Mouse (Mus musculus) forebrain, embryonic 14.5 days (tissue): Measurements from ENCODE around the gene Fam181a. TPM values are rescaled to one million over a fixed set of nuclear protein-coding genes. Genes with fewer than 3 reads are reported as not detected.

ENCODE experiments used
- ATAC-seq: fragments of 200-750 bp; cut with Nextera tagmentation; 2 replicates; pipeline ENCODE4 v1.8.0; 2017; ENCODE audit warnings: mild to moderate bottlenecking, moderate library complexity
- DNase-seq: peaks from one replicate; pipeline ENCODE4 v3.0.0-alpha.2; 2015; ENCODE audit warnings: low spot score
- H3K27ac ChIP-seq: fragments of 300-500 bp; sonication (generic); 2 replicates; pipeline ENCODE4 v1.5.1; 2014; ENCODE audit warnings: low read depth, mild to moderate bottlenecking, control low read depth, low read length, moderate library complexity
- H3K27me3 ChIP-seq: fragments of 300-500 bp; sonication (generic); replicated peaks from 2 replicates; pipeline ENCODE4 v1.6.1; 2014; ENCODE audit warnings: low read length, control low read depth, mixed read lengths; ENCODE audit not compliant: control insufficient read depth, insufficient read depth
- H3K36me3 ChIP-seq: fragments of 300-500 bp; sonication (generic); 2 replicates; pipeline ENCODE4 v1.6.1; 2014; ENCODE audit warnings: low read length, control low read depth; ENCODE audit not compliant: control insufficient read depth, insufficient read depth
- H3K4me1 ChIP-seq: fragments of 300-500 bp; sonication (generic); 2 replicates; pipeline ENCODE4 v1.6.1; 2014; ENCODE audit warnings: antibody characterized with exemption, low read length, control low read depth; ENCODE audit not compliant: control insufficient read depth, insufficient read depth
- H3K4me2 ChIP-seq: fragments of 300-500 bp; sonication (generic); 2 replicates; pipeline ENCODE4 v1.6.1; 2014; ENCODE audit warnings: mild to moderate bottlenecking, control low read depth, low read length
- H3K4me3 ChIP-seq: fragments of 300-500 bp; sonication (generic); 2 replicates; pipeline ENCODE4 v1.5.1; 2014; ENCODE audit warnings: low read depth, low read length, control low read depth
- H3K9ac ChIP-seq: fragments of 300-500 bp; sonication (generic); 2 replicates; pipeline ENCODE4 v1.6.1; 2014; ENCODE audit warnings: mild to moderate bottlenecking, low read length, control low read depth, moderate library complexity
- H3K9me3 ChIP-seq: fragments of 300-500 bp; sonication (generic); replicated peaks from 2 replicates; pipeline ENCODE4 v1.6.1; 2016; ENCODE audit warnings: low read length, control low read depth, mixed read lengths; ENCODE audit not compliant: control insufficient read depth
- WGBS: fragments of 180-500 bp; shearing (Covaris S2); extraction: QIAGEN DNeasy Blood & Tissue Kit; methylation state at CpG from one replicate; pipeline ENCODE4 v1.1.7; 2014; 5-methylcytosine and 5-hydroxymethylcytosine counted together
- polyA plus RNA-seq: library from polyadenylated mRNA; unstranded; fragments of >200 nt; fragmentation: Nextera tagmentation; extraction: Ambion mirVana; gene quantifications from 2 replicates; pipeline ENCODE4 v1.2.1, GENCODE M21; 2014

The Fam181a gene
- polyA plus RNA-seq, 1 experiment from 2014 or later, result 5.5 TPM

DNA sequence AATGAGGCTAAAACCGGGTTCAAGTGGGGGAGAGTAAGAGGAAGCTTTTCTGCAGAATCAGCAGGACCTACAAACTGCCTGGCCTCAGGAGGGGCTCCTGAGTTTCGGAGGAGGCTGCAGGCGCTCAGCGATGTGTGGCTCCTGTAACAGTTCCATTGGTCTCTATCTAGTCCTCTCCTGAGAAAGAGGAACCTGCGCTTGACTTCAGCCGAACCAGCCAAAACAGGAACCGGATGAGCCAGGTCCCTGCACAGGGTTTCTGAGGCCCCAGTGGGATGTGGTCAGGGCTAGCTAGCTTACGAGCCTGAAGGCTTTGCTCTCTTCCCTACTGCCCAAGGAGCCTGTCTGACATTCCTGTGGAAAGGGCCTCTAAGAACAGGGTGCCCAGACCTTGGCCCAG lies 32.7 kb downstream of the Fam181a start:
- H3K4me3 ChIP-seq, result no peak overlapping the region

DNA sequence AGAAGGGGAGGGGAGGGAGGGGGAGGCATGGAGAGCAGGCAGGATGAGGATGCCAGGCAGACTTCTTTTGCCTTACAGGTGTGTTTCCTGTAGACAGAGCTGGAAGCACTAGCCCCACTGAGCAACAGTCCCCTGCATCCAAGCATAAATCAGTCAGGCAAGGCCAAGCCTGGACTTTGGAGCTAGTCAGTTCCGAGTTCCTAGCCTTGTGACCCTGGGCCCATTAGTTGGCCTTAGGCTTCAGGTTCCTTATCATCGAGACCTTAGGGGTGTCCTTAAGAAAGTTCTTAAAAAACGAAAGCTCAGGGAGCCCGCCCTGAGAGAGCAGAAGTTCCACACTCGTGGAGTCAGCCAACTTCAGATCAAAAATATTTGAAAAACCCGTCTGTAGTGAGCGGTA lies 34.2 kb downstream of the Fam181a start:
- DNase-seq, result no peak
- 90% methylated on average over 7 of the region's 7 CpGs for WGBS
- ATAC-seq, result no peak

More for the DNA sequence above, 32.7 kb downstream of the Fam181a start:
- no peaks in the 10 kb centered on the region for H3K27me3 ChIP-seq
- H3K9me3 ChIP-seq, result no peaks in the 10 kb centered on the region
- no peak overlapping the region for H3K9ac ChIP-seq
- no peak overlapping the region for H3K27ac ChIP-seq
- WGBS, result 72% methylated on average over 8 of the region's 8 CpGs
- no peaks in the 10 kb centered on the region for H3K4me1 ChIP-seq
- no peak for DNase-seq
- ATAC-seq, result no peak
- no peak overlapping the region for H3K4me2 ChIP-seq
- H3K36me3 ChIP-seq, result no peaks in the 10 kb centered on the region

DNA sequence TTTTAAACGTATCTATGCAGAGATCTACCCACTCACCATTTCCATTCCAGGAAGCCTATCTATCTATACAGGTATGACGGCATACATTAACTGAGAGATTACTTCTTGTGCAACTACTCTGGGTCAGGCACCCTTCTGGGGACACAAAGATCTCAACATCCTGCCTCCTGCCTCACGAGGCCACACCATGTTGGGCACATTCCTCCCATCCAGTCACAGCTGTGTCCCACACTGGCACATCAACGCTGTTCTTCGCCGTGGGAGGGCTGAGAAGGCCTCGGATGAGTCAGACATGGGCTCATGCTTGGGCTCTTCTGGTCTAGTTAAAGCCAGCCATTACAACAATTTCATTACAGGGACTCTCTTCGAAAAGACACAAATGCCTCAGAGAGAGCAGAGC lies 36.2 kb downstream of the Fam181a start:
- Histone ChIP-seq H3K27ac (no peak overlapping the region), H3K9ac (no peak overlapping the region), H3K4me1 (no peaks in the 10 kb centered on the region), H3K36me3 (no peaks in the 10 kb centered on the region), H3K9me3 (no peaks in the 10 kb centered on the region), H3K27me3 (no peaks in the 10 kb centered on the region), H3K4me2 (no peak overlapping the region), H3K4me3 (no peak overlapping the region)
- DNase-seq, result no peak
- WGBS, result 92% methylated on average over 8 of the region's 8 CpGs
- ATAC-seq, result no peak

More for the DNA sequence above, 34.2 kb downstream of the Fam181a start:
- no peak overlapping the region for H3K4me3 ChIP-seq
- no peaks in the 10 kb centered on the region for H3K27me3 ChIP-seq
- H3K9me3 ChIP-seq, result no peaks in the 10 kb centered on the region
- H3K4me1 ChIP-seq, result no peaks in the 10 kb centered on the region
- H3K27ac ChIP-seq, result no peak overlapping the region
- no peak overlapping the region for H3K9ac ChIP-seq
- H3K36me3 ChIP-seq, result no peaks in the 10 kb centered on the region
- no peak overlapping the region for H3K4me2 ChIP-seq

DNA sequence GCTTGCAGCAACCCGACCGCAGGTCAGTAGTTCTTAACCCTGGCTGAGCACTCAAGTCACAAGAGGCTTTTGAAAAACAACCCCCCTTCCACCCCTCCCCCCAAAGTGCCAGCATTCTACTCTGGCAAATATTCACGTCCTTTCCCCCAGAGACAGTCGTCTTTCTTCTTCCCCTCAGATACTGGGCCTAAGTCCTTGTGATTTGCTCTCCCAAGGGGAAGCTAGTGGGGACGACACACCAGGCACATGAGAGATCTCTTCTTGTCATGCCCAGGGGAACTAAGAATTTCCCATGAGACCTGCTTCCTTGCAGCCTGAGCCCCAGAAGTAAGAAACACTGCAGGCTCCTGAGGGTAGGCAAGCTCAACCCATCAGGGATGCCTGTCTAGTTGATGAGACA lies 36.6 kb downstream of the Fam181a start:
- 74% methylated on average over 5 of the region's 5 CpGs for WGBS
- H3K27ac ChIP-seq, result no peak overlapping the region
- H3K36me3 ChIP-seq, result no peaks in the 10 kb centered on the region
- no peak overlapping the region for H3K4me3 ChIP-seq
- ATAC-seq (no peak), DNase-seq (no peak)
- H3K4me2 ChIP-seq, result no peak overlapping the region
- no peaks in the 10 kb centered on the region for H3K4me1 ChIP-seq
- no peak overlapping the region for H3K9ac ChIP-seq
- no peaks in the 10 kb centered on the region for H3K9me3 ChIP-seq
- H3K27me3 ChIP-seq, result no peaks in the 10 kb centered on the region

DNA sequence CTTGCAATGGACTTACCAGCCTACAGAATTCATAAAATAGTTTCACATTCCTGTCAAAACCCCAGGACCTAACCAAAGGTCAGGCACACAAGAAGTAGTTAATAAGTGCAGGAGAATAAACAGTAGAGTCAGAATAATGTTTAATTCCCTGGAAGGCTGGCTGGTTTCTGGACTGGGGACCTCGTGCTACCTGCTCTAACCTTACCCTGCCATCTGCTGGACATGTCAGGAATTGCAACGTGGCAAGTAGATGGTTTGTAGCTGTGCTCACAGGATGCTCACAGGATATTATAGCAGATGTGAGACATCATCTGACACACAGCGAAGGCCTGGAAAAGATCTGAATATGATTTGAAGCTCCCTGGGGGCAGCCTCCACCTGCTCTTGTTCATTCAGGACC lies 37.7 kb downstream of the Fam181a start:
- Histone ChIP-seq H3K27me3 (no peaks in the 10 kb centered on the region), H3K4me2 (no peak overlapping the region), H3K9me3 (no peaks in the 10 kb centered on the region), H3K4me1 (no peaks in the 10 kb centered on the region), H3K27ac (no peak overlapping the region), H3K9ac (no peak overlapping the region), H3K4me3 (no peak overlapping the region), H3K36me3 (no peaks in the 10 kb centered on the region)
- DNase-seq, result peak; percentile 86
- peak; percentile 64; the same call in 1 of the 2 replicates for ATAC-seq
- 9% methylated on average over 3 of the region's 3 CpGs for WGBS

DNA sequence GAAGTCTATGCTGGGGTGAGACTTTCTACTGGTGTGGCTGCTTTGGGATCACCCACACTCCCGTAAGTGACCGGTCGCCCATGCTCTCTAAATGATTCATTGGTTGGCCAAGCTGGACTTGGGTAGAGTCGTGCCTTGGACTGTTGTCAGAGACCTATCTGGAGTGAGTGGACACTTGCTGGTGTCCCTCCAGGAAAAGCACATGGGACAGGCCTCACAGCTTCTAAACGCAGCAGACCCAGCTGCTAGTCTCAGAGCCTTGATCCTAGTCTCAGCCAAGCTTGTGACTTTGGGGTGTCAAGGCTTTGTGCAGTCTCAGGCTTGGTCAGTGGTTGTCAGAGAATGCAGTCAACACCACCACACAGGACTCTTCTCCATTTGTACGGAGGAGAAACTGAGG lies 42.0 kb downstream of the Fam181a start:
- no peak overlapping the region for H3K4me3 ChIP-seq
- H3K4me2 ChIP-seq, result no peak overlapping the region
- no peaks in the 10 kb centered on the region for H3K4me1 ChIP-seq
- H3K9me3 ChIP-seq, result no peaks in the 10 kb centered on the region
- H3K9ac ChIP-seq, result no peak overlapping the region
- no peak for DNase-seq
- H3K27ac ChIP-seq, result no peak overlapping the region
- no peaks in the 10 kb centered on the region for H3K36me3 ChIP-seq
- WGBS, result 95% methylated on average over 6 of the region's 6 CpGs
- no peaks in the 10 kb centered on the region for H3K27me3 ChIP-seq
- ATAC-seq, result no peak

DNA sequence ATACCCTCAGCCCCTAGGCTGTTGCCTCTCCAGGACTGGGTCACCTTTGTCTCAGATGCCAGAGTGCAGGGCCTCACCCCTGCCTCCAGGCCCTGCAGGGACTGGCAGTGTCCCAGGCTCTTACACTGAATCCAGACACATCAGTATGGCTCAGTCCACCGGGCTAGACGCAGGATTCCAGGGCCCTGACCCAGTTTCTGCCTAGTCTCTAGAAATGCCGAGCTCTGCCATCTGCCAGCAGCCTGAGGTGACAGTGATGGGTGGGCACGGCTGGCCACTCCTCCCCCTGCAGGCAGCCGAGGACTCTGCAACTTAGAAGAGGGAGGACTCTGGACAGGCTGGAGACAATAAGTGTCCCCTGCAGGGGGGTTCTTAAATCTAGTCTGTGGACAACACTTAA lies 42.8 kb downstream of the Fam181a start:
- Histone ChIP-seq H3K9me3 (no peaks in the 10 kb centered on the region), H3K4me2 (no peak overlapping the region), H3K9ac (no peak overlapping the region), H3K27me3 (no peaks in the 10 kb centered on the region), H3K4me1 (no peaks in the 10 kb centered on the region), H3K36me3 (no peaks in the 10 kb centered on the region), H3K4me3 (no peak overlapping the region), H3K27ac (no peak overlapping the region)
- ATAC-seq (peak; percentile 74), DNase-seq (peak; percentile 54)
- 12% methylated on average over 5 of the region's 5 CpGs for WGBS

DNA sequence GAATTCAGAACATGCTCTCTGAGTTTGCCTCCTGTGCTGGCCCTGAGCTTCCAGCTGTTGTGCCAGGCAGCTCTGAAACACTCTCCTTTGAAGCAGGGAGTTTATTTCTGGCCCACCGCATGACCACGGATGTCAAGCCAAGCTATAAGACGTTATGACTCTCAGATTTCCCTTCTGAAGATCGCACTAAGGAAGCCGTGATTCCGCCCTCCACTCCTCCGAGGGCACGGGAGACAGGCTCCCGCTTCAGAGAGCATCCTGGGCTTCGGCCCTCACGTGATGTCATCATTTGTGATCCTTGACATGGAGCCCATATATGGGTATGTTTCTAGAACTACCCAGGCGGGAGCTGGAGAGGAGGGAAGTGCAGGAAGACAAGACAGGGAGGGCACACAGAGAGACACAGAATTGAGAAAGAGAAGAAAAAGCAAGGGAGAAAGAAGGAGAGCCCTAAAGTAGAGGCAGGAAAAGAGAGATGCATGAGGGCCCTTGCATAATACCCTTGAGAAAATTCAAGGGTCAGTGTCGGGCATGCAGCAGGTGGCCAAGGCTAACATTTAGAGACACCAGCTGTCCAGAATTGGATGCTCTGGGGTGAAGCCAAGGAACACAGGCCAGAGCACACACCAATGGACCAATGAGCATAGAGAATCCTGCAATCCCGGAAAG lies 45.1 kb downstream of the Fam181a start, which contains the start of gene Asb2:
TSS of gene Asb2 (minus strand) at position 256 of the 669 bp plus-strand sequence.
- H3K9ac ChIP-seq, result no peak within 1 kb of the TSS
- no peak within 1 kb of the TSS for H3K27ac ChIP-seq
- ATAC-seq (no peak), DNase-seq (no peak)
- no peak within 1 kb of the TSS for H3K4me3 ChIP-seq
- H3K4me1 ChIP-seq, result no peaks in the 10 kb centered on the region
- WGBS, result 80% methylated on average over 14 of the region's 14 CpGs
- no peaks in the 10 kb centered on the region for H3K9me3 ChIP-seq
- no peaks in the 10 kb centered on the region for H3K27me3 ChIP-seq
- no peaks in the 10 kb centered on the region for H3K36me3 ChIP-seq
- no peak within 1 kb of the TSS for H3K4me2 ChIP-seq

DNA sequence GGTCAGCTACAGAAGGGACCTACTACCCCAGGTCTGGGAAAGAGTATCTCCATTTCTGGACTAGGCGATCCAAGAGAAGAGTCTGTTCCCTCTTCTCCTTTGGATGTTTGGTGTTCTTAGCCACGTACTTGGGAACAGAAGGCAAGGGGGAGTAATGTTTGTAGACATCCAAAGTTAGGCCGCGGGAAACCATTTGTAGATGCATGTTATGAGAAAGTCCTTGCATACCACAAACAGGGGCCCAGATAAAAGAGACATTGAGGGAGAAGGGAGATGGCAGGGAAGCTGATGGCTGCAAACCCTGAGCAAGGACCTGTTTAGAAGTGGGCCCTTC lies 45.6 kb downstream of the Fam181a start:
- no peak for ATAC-seq

More for the DNA sequence above, 45.6 kb downstream of the Fam181a start:
- no peaks in the 10 kb centered on the region for H3K9me3 ChIP-seq
- no peak overlapping the region for H3K9ac ChIP-seq
- H3K36me3 ChIP-seq, result no peaks in the 10 kb centered on the region
- WGBS, result 80% methylated on average over 4 of the region's 4 CpGs
- H3K27ac ChIP-seq, result no peak overlapping the region
- DNase-seq, result no peak
- no peak overlapping the region for H3K4me3 ChIP-seq
- H3K27me3 ChIP-seq, result no peaks in the 10 kb centered on the region
- no peak overlapping the region for H3K4me2 ChIP-seq
- no peaks in the 10 kb centered on the region for H3K4me1 ChIP-seq
